Mouse (Mus musculus) adrenal gland, postnatal 36 days (tissue): ENCODE data around the gene Fam32a. TPM values are rescaled to one million over a fixed set of nuclear protein-coding genes. Genes with fewer than 3 reads are reported as not detected.
A peak's percentile ranks its signal among the peaks of the same experiment; 100 is the strongest.

Source experiments
- DNase-seq, 2 experiments: peaks; one replicate each; pipeline ENCODE4 v3.0.0; 2021; ENCODE audit warnings: mixed read lengths in 1 of 2
- total RNA-seq, 2 experiments: library from RNA; stranded (reverse); gene quantifications; 2 replicates each; pipeline ENCODE4 v1.2.3; 2021

Gene Fam32a
- total RNA-seq, 2 experiments from 2014 or later = 46.9 to 61.4 TPM

- DNase-seq = peak; percentile 98 to 99
Measured at GRCm38 (mm10) chr8:72239499-72240402, 20.2 kb downstream of the Fam32a start, which contains the start of gene Ap1m1. TSS of gene Ap1m1 (plus strand) at chr8:72240018.

- no peak for DNase-seq
Measured at GRCm38 (mm10) chr8:72240403-72240763, 20.9 kb downstream of the Fam32a start.

GRCm38 (mm10) chr8:72240951-72241350 lies 21.4 kb downstream of the Fam32a start:
- no peak for DNase-seq

GRCm38 (mm10) chr8:72242226-72242625 lies 22.7 kb downstream of the Fam32a start:
- DNase-seq = no peak

- DNase-seq = no peak
Measured at GRCm38 (mm10) chr8:72244610-72245009, 25.1 kb downstream of the Fam32a start.

GRCm38 (mm10) chr8:72257171-72257901 lies 37.8 kb downstream of the Fam32a start:
- peak; percentile 36 to 55 for DNase-seq

- no peak for DNase-seq
Measured at GRCm38 (mm10) chr8:72257902-72258238, 38.3 kb downstream of the Fam32a start.

- DNase-seq = no peak
Measured at GRCm38 (mm10) chr8:72259862-72260261, 40.3 kb downstream of the Fam32a start.

GRCm38 (mm10) chr8:72260585-72260984 lies 41.1 kb downstream of the Fam32a start:
- no peak for DNase-seq

- DNase-seq = peak; percentile 56 to 74
Measured at GRCm38 (mm10) chr8:72261019-72261418, 41.5 kb downstream of the Fam32a start.

GRCm38 (mm10) chr8:72261431-72261830 lies 41.9 kb downstream of the Fam32a start:
- DNase-seq = no peak

GRCm38 (mm10) chr8:72261872-72262271 lies 42.3 kb downstream of the Fam32a start:
- peak; percentile 65 to 68 for DNase-seq

- DNase-seq = peak; percentile 81 to 86
Measured at GRCm38 (mm10) chr8:72262756-72263155, 43.2 kb downstream of the Fam32a start.

GRCm38 (mm10) chr8:72263451-72263850 lies 43.9 kb downstream of the Fam32a start:
- DNase-seq = peak; percentile 55 to 66

GRCm38 (mm10) chr8:72265342-72265741 lies 45.8 kb downstream of the Fam32a start:
- DNase-seq = peak; percentile 39 to 51

- DNase-seq = no peak
Measured at GRCm38 (mm10) chr8:72266671-72267070, 47.1 kb downstream of the Fam32a start.

- DNase-seq = no peak
Measured at GRCm38 (mm10) chr8:72267106-72267505, 47.6 kb downstream of the Fam32a start.

- DNase-seq = peak; percentile 61 to 77
Measured at GRCm38 (mm10) chr8:72268356-72268755, 48.8 kb downstream of the Fam32a start.

GRCm38 (mm10) chr8:72270606-72271005 lies 51.1 kb downstream of the Fam32a start:
- no peak for DNase-seq

GRCm38 (mm10) chr8:72271051-72271660 lies 51.6 kb downstream of the Fam32a start:
- DNase-seq = no peak

- peak in 1 of 2 experiments; percentile 15 for DNase-seq
Measured at GRCm38 (mm10) chr8:72271691-72272090, 52.2 kb downstream of the Fam32a start.

- peak; percentile 74 to 88 for DNase-seq
Measured at GRCm38 (mm10) chr8:72272361-72272760, 52.8 kb downstream of the Fam32a start.
